Comparison of ENCODE assay signal across 8 mouse cellular contexts in genomic region chr3:88512896-88513545, GRCm38 (mm10). TPM values are rescaled to one million over a fixed set of nuclear protein-coding genes. Genes with fewer than 3 reads are reported as not detected.
DNase-seq lines count a peak whose midpoint lies in the region; ATAC-seq and TF ChIP-seq lines count a peak whose summit lies in the region.

No protein-coding gene starts in this region.

- peaks cover 2% of the 10 kb centered on the region; the same call in 1 of the 2 replicates for H3K27me3 ChIP-seq in hindbrain, embryonic 10.5 days (ENCODE audit: insufficient read depth, poor library complexity, severe bottlenecking)
- no peaks in the 10 kb centered on the region for H3K27me3 ChIP-seq in hindbrain, embryonic 16.5 days (replicated peaks; ENCODE audit: control insufficient read depth, insufficient read depth, low read length)
- no peaks in the 10 kb centered on the region for H3K27me3 ChIP-seq in forebrain, embryonic 14.5 days (replicated peaks; ENCODE audit: control insufficient read depth, insufficient read depth, low read length)

- in situ Hi-C loops in ES-E14 (cut with MboI; ENCODE audit: low sequenced_read_pairs in 2 of 2, unreplicated experiment in 2 of 2): no loop called here

- DNase-seq in hindbrain, embryonic 10.5 days (ENCODE audit: low spot score): no peak
- no peak for DNase-seq in ES-E14 (ENCODE audit: low read depth, low spot score)
- no peak for DNase-seq in forebrain, embryonic 14.5 days (ENCODE audit: low spot score)
- peak; percentile 68 for DNase-seq in lung, postnatal 14 days
- DNase-seq in right cerebral cortex, postnatal 36 days (ENCODE audit: low spot score in 2 of 2): no peak
- DNase-seq in frontal cortex, postnatal 10 days (ENCODE audit: low spot score in 2 of 2): no peak
- DNase-seq in layer of hippocampus, adult 11-12 months (ENCODE audit: low spot score): no peak

- no peak overlapping the region for H3K4me2 ChIP-seq in hindbrain, embryonic 16.5 days (ENCODE audit: low read length)
- H3K4me2 ChIP-seq in forebrain, embryonic 14.5 days (ENCODE audit: low read length): peak overlapping the region; percentile 14; the same call in 1 of the 2 replicates

- no peak for ATAC-seq in hindbrain, embryonic 16.5 days
- no peak for ATAC-seq in forebrain, embryonic 14.5 days

- H3K4me3 ChIP-seq in hindbrain, embryonic 10.5 days: peak overlapping the region; percentile 5; the same call in 1 of the 2 replicates
- no peak overlapping the region for H3K4me3 ChIP-seq in hindbrain, embryonic 16.5 days (ENCODE audit: low read length)
- H3K4me3 ChIP-seq in ES-E14 (ENCODE audit: insufficient read depth in 1 of 2, low read depth in 1 of 2, low read length in 2 of 2, poor library complexity in 1 of 2, severe bottlenecking in 1 of 2): no peak overlapping the region
- no peak overlapping the region for H3K4me3 ChIP-seq in forebrain, embryonic 14.5 days (ENCODE audit: low read depth, low read length)

- no peaks in the 10 kb centered on the region for H3K9me3 ChIP-seq in hindbrain, embryonic 10.5 days
- no peaks in the 10 kb centered on the region for H3K9me3 ChIP-seq in hindbrain, embryonic 16.5 days (ENCODE audit: control insufficient read depth, low read length)
- no peaks in the 10 kb centered on the region for H3K9me3 ChIP-seq in ES-E14 (ENCODE audit: control insufficient read depth, insufficient read depth, low read depth, low read length)
- no peaks in the 10 kb centered on the region for H3K9me3 ChIP-seq in forebrain, embryonic 14.5 days (replicated peaks; ENCODE audit: control insufficient read depth, low read length)

- H3K9ac ChIP-seq in hindbrain, embryonic 16.5 days (ENCODE audit: low read depth, low read length): no peak overlapping the region
- peak overlapping the region; percentile 23; the same call in 1 of the 2 replicates for H3K9ac ChIP-seq in ES-E14 (ENCODE audit: insufficient read depth, low read depth, low read length, poor library complexity, severe bottlenecking)
- no peak overlapping the region; the same call in 1 of the 2 replicates for H3K9ac ChIP-seq in forebrain, embryonic 14.5 days (ENCODE audit: low read length)

- no peaks in the 10 kb centered on the region for H3K36me3 ChIP-seq in hindbrain, embryonic 10.5 days
- no peaks in the 10 kb centered on the region for H3K36me3 ChIP-seq in hindbrain, embryonic 16.5 days (ENCODE audit: control insufficient read depth, insufficient read depth, low read length)
- no peaks in the 10 kb centered on the region for H3K36me3 ChIP-seq in ES-E14 (ENCODE audit: control insufficient read depth, insufficient read depth, low read length, poor library complexity, severe bottlenecking)
- H3K36me3 ChIP-seq in forebrain, embryonic 14.5 days (ENCODE audit: control insufficient read depth, insufficient read depth, low read length): no peaks in the 10 kb centered on the region

- peak overlapping the region; percentile 71 for H3K27ac ChIP-seq in hindbrain, embryonic 10.5 days
- H3K27ac ChIP-seq in hindbrain, embryonic 16.5 days (ENCODE audit: low read depth, low read length): no peak overlapping the region
- H3K27ac ChIP-seq in ES-E14 (ENCODE audit: insufficient read depth, low read depth, low read length, poor library complexity, severe bottlenecking): no peak overlapping the region; the same call in 1 of the 2 replicates
- H3K27ac ChIP-seq in forebrain, embryonic 14.5 days (ENCODE audit: low read depth, low read length): 0 out of 2 replicates have a peak overlapping the region, but pooled peaks have one; percentile 9

- peaks cover 44% of the 10 kb centered on the region for H3K4me1 ChIP-seq in hindbrain, embryonic 10.5 days (replicated peaks)
- peaks cover 21% of the 10 kb centered on the region for H3K4me1 ChIP-seq in hindbrain, embryonic 16.5 days (ENCODE audit: control insufficient read depth, insufficient read depth, low read depth, low read length)
- H3K4me1 ChIP-seq in ES-E14 (ENCODE audit: control insufficient read depth in 2 of 2, insufficient read depth in 2 of 2, low read length in 2 of 2, poor library complexity in 1 of 2): peaks cover 11 to 43% of the 10 kb centered on the region in 2 experiments; a peak in 3 of 4 replicates
- peaks cover 12% of the 10 kb centered on the region for H3K4me1 ChIP-seq in forebrain, embryonic 14.5 days (ENCODE audit: control insufficient read depth, insufficient read depth, low read length)

- WGBS in hindbrain, embryonic 10.5 days: 47% methylated on average over 15 of the region's 15 CpGs
- WGBS in hindbrain, embryonic 16.5 days: 41% methylated on average over 15 of the region's 15 CpGs
- WGBS in forebrain, embryonic 14.5 days: 37% methylated on average over 15 of the region's 15 CpGs

TF ChIP-seq in ES-E14, 5 proteins besides CTCF, POLR2A, EP300 and RAD21:
- TF ChIP-seq MAFK (IDR thresholded peaks at IDR 0.05; ENCODE audit: insufficient read depth, low read depth, low read length): no peak

RNA-seq across cellular contexts. Expression of gene Lmna, which starts 3.3 kb away (rescaled TPM):
- 13.4 and 24.0 TPM in 2 replicates for polyA plus RNA-seq in hindbrain, embryonic 10.5 days (2016; fragmentation: Nextera tagmentation; extraction: Ambion mirVana)
- polyA plus RNA-seq in hindbrain, embryonic 16.5 days (2015; fragmentation: Nextera tagmentation; extraction: Ambion mirVana): 62.3 and 70.4 TPM in 2 replicates
- total RNA-seq in ES-E14 (2012; rRNA removed): 80.1 and 121 TPM in 2 replicates
- 18.0 and 28.5 TPM in 2 replicates for polyA plus RNA-seq in forebrain, embryonic 14.5 days (2014; fragmentation: Nextera tagmentation; extraction: Ambion mirVana)

RNA-seq across cellular contexts. Expression of gene Mex3a, which starts 19.2 kb away (rescaled TPM):
- 30.7 and 31.0 TPM in 2 replicates for polyA plus RNA-seq in hindbrain, embryonic 10.5 days (2016; fragmentation: Nextera tagmentation; extraction: Ambion mirVana)
- 20.4 and 22.1 TPM in 2 replicates for polyA plus RNA-seq in hindbrain, embryonic 16.5 days (2015; fragmentation: Nextera tagmentation; extraction: Ambion mirVana)
- total RNA-seq in ES-E14 (2012; rRNA removed): 24.9 and 29.8 TPM in 2 replicates
- polyA plus RNA-seq in forebrain, embryonic 14.5 days (2014; fragmentation: Nextera tagmentation; extraction: Ambion mirVana): 48.8 and 50.1 TPM in 2 replicates

RNA-seq across cellular contexts. Expression of gene Rab25, which starts 35.1 kb away (rescaled TPM):
- polyA plus RNA-seq in hindbrain, embryonic 10.5 days (2016; fragmentation: Nextera tagmentation; extraction: Ambion mirVana): 2.1 and 2.9 TPM in 2 replicates
- polyA plus RNA-seq in hindbrain, embryonic 16.5 days (2015; fragmentation: Nextera tagmentation; extraction: Ambion mirVana): 0.15 TPM in 1 of 2 replicates, not detected in the other
- total RNA-seq in ES-E14 (2012; rRNA removed): 2.1 and 4.0 TPM in 2 replicates
- not detected in 2 replicates for polyA plus RNA-seq in forebrain, embryonic 14.5 days (2014; fragmentation: Nextera tagmentation; extraction: Ambion mirVana)

RNA-seq across cellular contexts. Expression of gene Lamtor2, which starts 39.9 kb away (rescaled TPM):
- 173 and 180 TPM in 2 replicates for polyA plus RNA-seq in hindbrain, embryonic 10.5 days (2016; fragmentation: Nextera tagmentation; extraction: Ambion mirVana)
- 184 and 218 TPM in 2 replicates for polyA plus RNA-seq in hindbrain, embryonic 16.5 days (2015; fragmentation: Nextera tagmentation; extraction: Ambion mirVana)
- 108 and 112 TPM in 2 replicates for total RNA-seq in ES-E14 (2012; rRNA removed)
- 107 and 122 TPM in 2 replicates for polyA plus RNA-seq in forebrain, embryonic 14.5 days (2014; fragmentation: Nextera tagmentation; extraction: Ambion mirVana)

RNA-seq across cellular contexts. Expression of gene Ubqln4, which starts 40.5 kb away (rescaled TPM):
- 69.0 and 72.5 TPM in 2 replicates for polyA plus RNA-seq in hindbrain, embryonic 10.5 days (2016; fragmentation: Nextera tagmentation; extraction: Ambion mirVana)
- polyA plus RNA-seq in hindbrain, embryonic 16.5 days (2015; fragmentation: Nextera tagmentation; extraction: Ambion mirVana): 40.1 and 44.4 TPM in 2 replicates
- 103 and 135 TPM in 2 replicates for total RNA-seq in ES-E14 (2012; rRNA removed)
- polyA plus RNA-seq in forebrain, embryonic 14.5 days (2014; fragmentation: Nextera tagmentation; extraction: Ambion mirVana): 40.5 and 43.3 TPM in 2 replicates

Comparison
In these comparisons a context has a peak if more than half of its experiments do, and no peak if none do; other contexts are left out.
1. H3K27ac ChIP-seq: peak in hindbrain, embryonic 10.5 days (single experiment) and forebrain, embryonic 14.5 days (single experiment); none in hindbrain, embryonic 16.5 days (single experiment) and ES-E14 (single experiment).